Mouse (Mus musculus) midbrain, embryonic 15.5 days (tissue): Measurements from ENCODE around the gene Ube2f. TPM values are rescaled to one million over a fixed set of nuclear protein-coding genes. Genes with fewer than 3 reads are reported as not detected.

Experiments used
- polyA plus RNA-seq: library from polyadenylated mRNA; unstranded; fragments of >200 nt; fragmentation: Nextera tagmentation; extraction: Ambion mirVana; gene quantifications from 2 replicates; pipeline ENCODE4 v1.2.1, GENCODE M21; 2015

Gene Ube2f
- polyA plus RNA-seq, 1 experiment from 2014 or later = 58.5 TPM

Other genes starting within 250 kb of the Ube2f start
- 0.15 and 0.18 TPM in 2 replicates for gene Rbm44, start 105.2 kb upstream of the Ube2f start, polyA plus RNA-seq
- 5.4 and 6.5 TPM in 2 replicates for gene Ramp1, start 70.5 kb upstream of the Ube2f start, polyA plus RNA-seq
- gene Scly, start 48.0 kb downstream of the Ube2f start, polyA plus RNA-seq = 12.6 and 12.7 TPM in 2 replicates
- gene Espnl, start 71.8 kb downstream of the Ube2f start, polyA plus RNA-seq = 0.08 and 0.13 TPM in 2 replicates
- gene Klhl30, start 100.7 kb downstream of the Ube2f start, polyA plus RNA-seq = 0.09 and 0.10 TPM in 2 replicates
- gene Erfe, start 116.1 kb downstream of the Ube2f start, polyA plus RNA-seq = 0.27 and 0.56 TPM in 2 replicates
- gene Ilkap, start 148.5 kb downstream of the Ube2f start, polyA plus RNA-seq = 150 and 152 TPM in 2 replicates
- gene Hes6, start 163.7 kb downstream of the Ube2f start, polyA plus RNA-seq = 192 and 212 TPM in 2 replicates
- 5.1 and 5.3 TPM in 2 replicates for gene Per2, start 209.0 kb downstream of the Ube2f start, polyA plus RNA-seq
- gene Traf3ip1, start 244.3 kb downstream of the Ube2f start, polyA plus RNA-seq = 11.4 and 12.1 TPM in 2 replicates